Mouse (Mus musculus): ENCODE results near the gene Npl.

GRCm38 (mm10) chr1:153515368-153515767 lies 34.5 kb downstream of the Npl start:
- no peak for TF ChIP-seq CTCF (IDR thresholded peaks at IDR 0.05; ENCODE audit: extremely low read depth, insufficient read length, insufficient replicate concordance, low read depth, low read length)
- no peak for TF ChIP-seq POLR2A (IDR thresholded peaks at IDR 0.05; ENCODE audit: low read depth, low read length)

Data from small intestine, adult 2 months (tissue).